Mouse (Mus musculus): Measurements from ENCODE around the gene Tmem143. TPM values are rescaled to one million over a fixed set of nuclear protein-coding genes. Genes with fewer than 3 reads are reported as not detected.

The Tmem143 gene
- polyA plus RNA-seq (2015; fragmentation: Nextera tagmentation; extraction: Ambion mirVana), result 4.7 and 5.1 TPM in 2 replicates

DNA sequence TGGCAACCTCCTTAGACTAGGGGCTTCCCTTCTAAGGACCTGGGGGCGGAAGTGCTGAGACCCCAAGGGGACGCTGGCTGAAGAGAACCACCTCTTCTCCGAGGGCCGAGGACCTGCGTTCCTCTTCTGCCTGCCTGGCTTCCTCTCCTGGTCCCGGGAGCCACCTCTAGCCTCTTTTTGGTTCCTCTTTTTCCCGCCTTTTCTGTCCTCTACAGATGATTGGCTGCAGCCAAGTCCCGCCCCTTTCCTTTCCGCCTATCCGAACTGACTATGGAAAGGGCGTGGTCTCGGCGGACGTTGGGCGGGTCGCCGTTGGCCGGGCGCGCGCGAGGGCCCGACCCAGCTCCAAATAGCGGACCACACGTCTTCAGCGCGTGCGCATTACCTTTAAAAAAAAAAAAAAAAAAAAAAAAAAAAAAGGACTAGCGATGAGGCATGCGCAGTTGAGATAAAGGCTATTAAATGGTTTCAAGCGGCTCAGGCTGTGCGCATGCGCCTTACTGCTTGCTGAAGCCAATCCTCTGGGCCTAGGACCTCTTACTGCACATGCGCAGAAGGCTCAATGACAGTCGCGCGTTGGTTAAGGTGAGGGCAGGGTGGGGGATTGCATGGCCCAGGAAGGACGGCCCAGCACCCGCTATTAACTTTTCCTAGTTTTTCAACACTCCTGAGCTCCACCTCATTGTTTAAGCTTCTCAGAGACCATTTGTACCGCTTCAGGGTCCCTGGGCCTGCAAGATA, at the start of gene Tmem143, which contains the start of gene Syngr4:
Tmem143 (plus strand) TSS at position 425 of the 741 bp plus-strand sequence.
Syngr4 (minus strand) TSS at position 198 of the 741 bp plus-strand sequence.
- Histone ChIP-seq H3K36me3 (no peaks in the 10 kb centered on the region), H3K9ac (peak within 1 kb of the TSS; percentile 78), H3K27me3 (no peaks in the 10 kb centered on the region), H3K9me3 (no peaks in the 10 kb centered on the region), H3K4me3 (peak within 1 kb of the TSS; percentile 46), H3K4me2 (peak within 1 kb of the TSS; percentile 91), H3K27ac (replicated peaks) (peak within 1 kb of the TSS; percentile 72), H3K4me1 (replicated peaks) (peaks cover 11% of the 10 kb centered on the region)
- peak; percentile 90 for ATAC-seq (ENCODE audit: low read depth)
- 1% methylated on average over 40 of the region's 40 CpGs for WGBS

GRCm38 (mm10) chr7:45848447-45849027, 48.2 kb upstream of the Tmem143 start:
- no peak for ATAC-seq (ENCODE audit: low read depth)
- no peaks in the 10 kb centered on the region for H3K36me3 ChIP-seq
- peaks cover 28% of the 10 kb centered on the region; the same call in 1 of the 2 replicates for H3K27me3 ChIP-seq
- H3K9ac ChIP-seq, result no peak overlapping the region
- no peaks in the 10 kb centered on the region for H3K4me1 ChIP-seq (replicated peaks)
- 20% methylated on average over 6 of the region's 6 CpGs for WGBS
- H3K4me3 ChIP-seq, result no peak overlapping the region
- no peaks in the 10 kb centered on the region for H3K9me3 ChIP-seq
- no peak overlapping the region for H3K27ac ChIP-seq (replicated peaks)
- H3K4me2 ChIP-seq, result no peak overlapping the region

DNA sequence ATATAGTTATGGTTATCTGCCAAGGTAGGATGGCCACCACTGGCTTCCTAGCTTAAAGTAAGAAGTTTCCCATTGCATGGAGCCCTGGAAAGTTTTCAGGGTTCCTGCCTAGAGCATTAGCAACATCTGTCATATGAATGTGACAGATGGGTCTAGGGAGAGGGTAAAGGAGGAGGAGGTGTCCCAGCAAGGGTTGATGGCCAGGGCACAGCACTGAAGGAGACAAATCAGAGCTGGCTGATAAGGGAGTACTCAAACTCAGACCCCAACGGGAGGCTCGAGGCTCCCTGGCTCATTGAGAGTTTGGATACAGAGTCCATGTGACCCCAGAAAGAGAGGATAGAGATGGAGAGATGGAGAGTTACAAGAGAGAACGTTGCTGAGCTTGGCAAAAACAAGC, 46.1 kb upstream of the Tmem143 start:
- Histone ChIP-seq H3K4me1 (replicated peaks) (no peaks in the 10 kb centered on the region), H3K27me3 (peaks cover 25% of the 10 kb centered on the region), H3K4me3 (no peak overlapping the region), H3K36me3 (no peaks in the 10 kb centered on the region), H3K27ac (replicated peaks) (no peak overlapping the region), H3K9ac (no peak overlapping the region), H3K9me3 (no peaks in the 10 kb centered on the region), H3K4me2 (no peak overlapping the region)
- 73% methylated on average over 3 of the region's 3 CpGs for WGBS
- no peak for ATAC-seq (ENCODE audit: low read depth)

DNA sequence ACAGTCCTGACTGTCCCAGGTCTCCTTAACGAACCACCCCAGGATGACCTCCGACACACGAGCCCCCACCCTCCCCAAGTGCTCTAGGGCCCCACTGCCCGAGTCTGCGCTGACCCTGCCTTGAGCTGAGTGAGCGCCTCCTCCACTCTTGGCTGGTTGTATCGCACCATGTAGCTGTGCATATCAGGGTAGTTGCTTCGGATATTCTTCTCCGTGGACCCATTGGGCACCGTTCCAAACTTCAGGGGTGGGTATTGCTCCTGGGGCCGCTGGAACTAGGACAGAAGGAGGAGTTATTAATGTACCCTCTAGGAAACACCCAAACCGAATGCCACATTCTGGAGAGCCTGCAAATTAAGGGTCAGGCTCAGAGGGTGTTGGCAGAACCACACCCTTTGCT, 43.7 kb upstream of the Tmem143 start:
- Histone ChIP-seq H3K36me3 (no peaks in the 10 kb centered on the region), H3K4me1 (replicated peaks) (peaks cover 15% of the 10 kb centered on the region), H3K27me3 (peaks cover 48% of the 10 kb centered on the region), H3K9me3 (no peaks in the 10 kb centered on the region), H3K27ac (replicated peaks) (no peak overlapping the region), H3K4me3 (no peak overlapping the region), H3K4me2 (no peak overlapping the region), H3K9ac (no peak overlapping the region)
- WGBS, result 80% methylated on average over 12 of the region's 12 CpGs
- ATAC-seq (ENCODE audit: low read depth), result no peak

DNA sequence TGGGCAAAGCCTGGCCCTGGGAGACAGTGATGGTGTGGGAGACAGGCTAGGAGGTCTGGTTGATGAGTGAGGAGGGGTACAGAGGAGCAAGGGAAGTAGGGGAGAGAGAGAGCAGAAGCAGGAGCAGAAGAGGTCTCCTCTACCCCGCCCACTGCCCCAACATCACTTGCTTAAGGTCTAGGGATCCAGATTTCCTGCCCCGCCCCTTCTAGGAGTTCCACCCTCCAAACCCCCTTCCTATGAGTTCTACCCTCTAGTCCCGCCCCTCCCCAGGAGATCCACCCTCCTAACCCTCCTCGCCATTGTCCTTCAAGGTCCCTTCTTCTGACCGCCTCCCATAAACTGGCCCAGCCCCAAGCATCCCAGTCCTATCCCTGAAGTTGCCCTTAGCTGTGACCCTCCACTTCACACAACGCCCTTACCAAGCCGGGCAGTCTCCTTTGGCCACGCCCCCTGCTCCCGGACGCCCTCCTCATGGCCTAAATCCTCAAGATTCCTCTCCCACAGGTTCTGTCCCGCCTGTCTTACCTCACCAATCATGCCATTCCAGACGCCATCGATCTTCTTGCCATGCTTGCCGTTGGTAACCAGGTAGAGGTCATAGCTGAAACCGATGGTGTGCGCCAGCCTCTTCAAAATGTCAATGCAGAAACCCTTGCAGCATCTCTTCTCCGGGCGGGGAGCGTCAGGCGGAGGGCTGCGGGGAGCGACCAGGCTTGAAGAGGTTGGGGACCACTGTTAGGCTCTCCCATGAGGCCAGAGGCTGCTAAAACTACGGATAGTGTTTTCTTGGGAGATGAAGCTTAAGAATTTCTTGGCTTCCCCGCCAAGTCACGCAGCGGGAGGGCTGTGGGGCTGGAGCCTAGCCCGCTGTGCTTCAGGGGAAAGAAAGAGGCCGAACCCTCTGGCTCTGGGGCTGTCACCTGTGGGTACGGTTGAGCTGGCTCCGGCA, 39.5 kb upstream of the Tmem143 start:
- ATAC-seq (ENCODE audit: low read depth), result no peak
- WGBS, result 2% methylated on average over 28 of the region's 30 CpGs
- no peak overlapping the region for H3K27ac ChIP-seq (replicated peaks)
- peak overlapping the region; percentile 27 for H3K4me3 ChIP-seq
- peak overlapping the region; percentile 54 for H3K4me2 ChIP-seq
- H3K27me3 ChIP-seq, result peaks cover 47% of the 10 kb centered on the region
- H3K36me3 ChIP-seq, result no peaks in the 10 kb centered on the region
- H3K9ac ChIP-seq, result peak overlapping the region; percentile 26; the same call in 1 of the 2 replicates
- peaks cover 31% of the 10 kb centered on the region for H3K4me1 ChIP-seq (replicated peaks)
- H3K9me3 ChIP-seq, result no peaks in the 10 kb centered on the region

GRCm38 (mm10) chr7:45859008-45859407, 37.7 kb upstream of the Tmem143 start:
- no peak overlapping the region for H3K27ac ChIP-seq (replicated peaks)
- no peaks in the 10 kb centered on the region for H3K36me3 ChIP-seq
- no peaks in the 10 kb centered on the region for H3K9me3 ChIP-seq
- H3K9ac ChIP-seq, result no peak overlapping the region
- WGBS, result 69% methylated on average over 4 of the region's 4 CpGs
- H3K4me2 ChIP-seq, result no peak overlapping the region
- H3K27me3 ChIP-seq, result peaks cover 47% of the 10 kb centered on the region
- no peak for ATAC-seq (ENCODE audit: low read depth)
- peaks cover 33% of the 10 kb centered on the region for H3K4me1 ChIP-seq (replicated peaks)
- H3K4me3 ChIP-seq, result no peak overlapping the region

GRCm38 (mm10) chr7:45862804-45863203, 33.9 kb upstream of the Tmem143 start:
- Histone ChIP-seq H3K27me3 (peaks cover 28% of the 10 kb centered on the region), H3K9me3 (no peaks in the 10 kb centered on the region), H3K4me3 (no peak overlapping the region), H3K27ac (replicated peaks) (no peak overlapping the region), H3K4me2 (no peak overlapping the region), H3K36me3 (no peaks in the 10 kb centered on the region), H3K4me1 (replicated peaks) (peaks cover 40% of the 10 kb centered on the region), H3K9ac (no peak overlapping the region)
- ATAC-seq (ENCODE audit: low read depth), result no peak
- 85% methylated on average over 7 of the region's 7 CpGs for WGBS

- Histone ChIP-seq H3K4me2 (no peak overlapping the region), H3K9ac (no peak overlapping the region), H3K27ac (replicated peaks) (no peak overlapping the region), H3K27me3 (peaks cover 26% of the 10 kb centered on the region), H3K4me3 (no peak overlapping the region), H3K36me3 (no peaks in the 10 kb centered on the region), H3K9me3 (no peaks in the 10 kb centered on the region), H3K4me1 (replicated peaks) (peaks cover 52% of the 10 kb centered on the region)
- no peak for ATAC-seq (ENCODE audit: low read depth)
- WGBS, result 53% methylated on average over 3 of the region's 3 CpGs
These were observed 32.3 kb upstream of the Tmem143 start for GRCm38 (mm10) chr7:45864435-45864834.

- H3K4me3 ChIP-seq, result peak overlapping the region; percentile 56
- H3K9me3 ChIP-seq, result no peaks in the 10 kb centered on the region
- H3K4me2 ChIP-seq, result peak overlapping the region; percentile 64
- peak overlapping the region; percentile 69 for H3K27ac ChIP-seq (replicated peaks)
- H3K9ac ChIP-seq, result peak overlapping the region; percentile 87
- peaks cover 37% of the 10 kb centered on the region for H3K27me3 ChIP-seq
- ATAC-seq (ENCODE audit: low read depth), result peak; percentile 42
- peaks cover 59% of the 10 kb centered on the region for H3K4me1 ChIP-seq (replicated peaks)
- no peaks in the 10 kb centered on the region for H3K36me3 ChIP-seq
- WGBS, result under 1% methylated on average over 117 of the region's 117 CpGs
These were observed 30.5 kb upstream of the Tmem143 start for GRCm38 (mm10) chr7:45865925-45866910.

- H3K9ac ChIP-seq, result peak overlapping the region; percentile 87; the same call in 1 of the 2 replicates
- WGBS, result 4% methylated on average over 2 of the region's 2 CpGs
- no peaks in the 10 kb centered on the region for H3K9me3 ChIP-seq
- H3K27ac ChIP-seq (replicated peaks), result no peak overlapping the region
- no peaks in the 10 kb centered on the region for H3K36me3 ChIP-seq
- H3K4me1 ChIP-seq (replicated peaks), result peaks cover 57% of the 10 kb centered on the region
- peak overlapping the region; percentile 64 for H3K4me2 ChIP-seq
- peak overlapping the region; percentile 44 for H3K4me3 ChIP-seq
- H3K27me3 ChIP-seq, result peaks cover 43% of the 10 kb centered on the region
- no peak for ATAC-seq (ENCODE audit: low read depth)
These were observed 28.9 kb upstream of the Tmem143 start for GRCm38 (mm10) chr7:45867871-45868270.
